Mouse (Mus musculus) c-Kit-positive CD71-negative TER-119-negative erythroid progenitor cells, embryonic 14.5 days (primary cell): ENCODE measurements around the gene Rcor3.

Experiments used
- DNase-seq: peaks from one replicate; pipeline ENCODE4 v3.0.0-alpha.2; 2013; ENCODE audit warnings: low read depth

Rcor3 gene

GRCm38 (mm10) chr1:192137926-192138910 lies at the start of gene Rcor3:
Gene Rcor3, minus strand, starts transcription at chr1:192138062.
- DNase-seq: peak; percentile 45

GRCm38 (mm10) chr1:192181696-192182257 lies 43.9 kb upstream of the Rcor3 start:
- DNase-seq: no peak

DNA sequence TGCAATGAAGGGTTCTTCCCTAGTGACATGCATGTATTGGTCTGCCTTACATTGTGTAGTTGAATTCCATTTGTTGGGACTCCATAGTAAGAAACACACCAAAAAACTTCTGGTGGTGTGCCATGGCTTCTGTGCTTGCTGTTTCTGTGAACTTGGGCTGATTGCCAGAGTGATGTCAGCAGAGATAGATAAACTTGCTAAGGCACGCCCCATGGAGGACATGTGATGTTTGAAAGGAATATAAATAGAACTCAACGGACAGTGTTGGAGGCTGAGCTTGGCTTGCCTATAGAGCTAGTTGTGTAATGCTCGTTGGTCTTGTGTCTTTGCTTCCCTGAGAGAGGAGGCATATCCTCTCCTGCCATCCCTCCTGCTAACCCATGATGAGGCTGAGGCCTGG lies 42.0 kb upstream of the Rcor3 start:
- DNase-seq: no peak

- DNase-seq: no peak
Observed at GRCm38 (mm10) chr1:192171477-192171876, 33.6 kb upstream of the Rcor3 start.

DNA sequence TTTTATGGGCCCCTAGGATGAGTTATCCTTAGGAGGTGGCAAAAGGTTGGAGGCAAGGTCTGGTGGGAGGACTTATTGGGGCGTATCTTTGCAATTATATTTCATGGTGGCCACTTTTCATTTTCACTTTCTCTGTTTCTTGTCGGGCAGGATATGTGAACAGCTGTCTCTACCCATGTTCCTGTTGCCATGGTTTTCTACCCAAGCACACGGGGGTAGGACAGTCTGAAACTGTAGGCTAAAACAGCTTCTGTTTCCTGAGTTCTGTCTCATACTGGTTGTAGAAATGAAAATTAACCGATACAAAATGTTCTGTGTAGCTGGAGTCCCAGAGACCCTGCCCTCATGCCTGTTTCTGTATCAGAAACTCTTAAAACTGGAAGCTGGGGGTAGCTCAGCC lies 13.3 kb upstream of the Rcor3 start:
- no peak for DNase-seq

DNA sequence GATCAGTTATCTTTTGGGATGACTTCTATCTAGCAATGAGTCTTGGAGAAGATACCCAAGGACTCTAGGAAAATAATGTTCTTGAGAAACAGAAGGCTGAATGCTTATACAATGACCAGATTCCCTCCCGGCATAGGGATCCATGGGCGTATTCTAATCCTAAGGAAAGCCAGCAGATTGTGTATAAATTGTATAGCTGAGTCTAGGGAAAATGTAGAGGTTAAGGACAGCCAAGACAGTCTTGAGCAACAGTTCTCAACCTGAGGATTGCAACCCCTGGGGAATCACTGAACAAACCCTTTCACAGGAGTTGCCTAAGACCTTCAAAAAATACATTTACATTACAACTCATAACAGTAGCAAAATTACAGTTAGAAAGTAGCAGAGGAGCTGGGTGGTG lies 2.5 kb upstream of the Rcor3 start:
- DNase-seq: no peak

- peak; percentile 12 for DNase-seq
Observed at GRCm38 (mm10) chr1:192137291-192137925, 454 bp downstream of the Rcor3 start.

GRCm38 (mm10) chr1:192136561-192137290 lies 1.1 kb downstream of the Rcor3 start:
- peak; percentile 63 for DNase-seq

GRCm38 (mm10) chr1:192130202-192130601 lies 7.7 kb downstream of the Rcor3 start:
- DNase-seq: no peak

GRCm38 (mm10) chr1:192128343-192128742 lies 9.5 kb downstream of the Rcor3 start:
- DNase-seq: no peak

- no peak for DNase-seq
Observed at GRCm38 (mm10) chr1:192125761-192126160, 12.1 kb downstream of the Rcor3 start.

- no peak for DNase-seq
Observed at GRCm38 (mm10) chr1:192116262-192116661, 21.6 kb downstream of the Rcor3 start.

DNA sequence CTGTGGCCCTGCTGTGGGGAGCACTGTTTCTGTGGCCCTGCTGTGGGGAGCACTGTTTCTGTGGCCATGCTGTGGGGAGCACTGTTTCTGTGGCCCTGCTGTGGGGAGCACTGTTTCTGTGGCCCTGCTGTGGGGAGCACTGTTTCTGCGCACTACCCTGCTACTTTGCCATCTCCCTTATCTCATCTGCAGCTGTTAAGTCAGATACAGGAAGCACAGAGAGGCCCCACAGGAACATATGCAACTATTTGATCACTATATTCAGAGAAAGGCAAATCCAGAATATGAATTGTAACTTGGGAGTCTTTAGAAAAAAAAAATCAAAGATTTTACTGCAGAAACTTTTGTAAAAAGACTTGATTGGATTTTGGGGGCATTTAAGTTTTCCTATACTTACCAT lies 22.5 kb downstream of the Rcor3 start:
- DNase-seq: no peak

GRCm38 (mm10) chr1:192109169-192109568 lies 28.7 kb downstream of the Rcor3 start:
- no peak for DNase-seq

DNA sequence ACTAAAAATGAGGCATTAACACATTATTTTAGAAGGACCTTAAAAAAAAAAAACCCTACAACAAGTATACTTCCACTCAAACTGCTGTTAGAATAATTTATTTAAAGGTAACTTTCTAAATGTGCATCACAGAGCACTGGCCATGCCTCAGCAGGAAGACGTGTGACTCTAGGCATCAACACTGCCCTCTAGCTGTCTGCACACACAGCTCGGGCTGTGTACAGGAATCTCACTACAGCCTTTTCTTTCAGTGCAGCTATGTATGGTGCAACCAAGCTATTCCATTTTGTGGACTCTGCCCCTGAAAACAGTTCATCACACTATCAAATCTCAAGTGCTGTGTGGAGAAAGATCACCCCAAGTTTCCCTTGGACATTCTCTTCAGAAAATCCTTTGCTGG lies 30.5 kb downstream of the Rcor3 start:
- DNase-seq: no peak

DNA sequence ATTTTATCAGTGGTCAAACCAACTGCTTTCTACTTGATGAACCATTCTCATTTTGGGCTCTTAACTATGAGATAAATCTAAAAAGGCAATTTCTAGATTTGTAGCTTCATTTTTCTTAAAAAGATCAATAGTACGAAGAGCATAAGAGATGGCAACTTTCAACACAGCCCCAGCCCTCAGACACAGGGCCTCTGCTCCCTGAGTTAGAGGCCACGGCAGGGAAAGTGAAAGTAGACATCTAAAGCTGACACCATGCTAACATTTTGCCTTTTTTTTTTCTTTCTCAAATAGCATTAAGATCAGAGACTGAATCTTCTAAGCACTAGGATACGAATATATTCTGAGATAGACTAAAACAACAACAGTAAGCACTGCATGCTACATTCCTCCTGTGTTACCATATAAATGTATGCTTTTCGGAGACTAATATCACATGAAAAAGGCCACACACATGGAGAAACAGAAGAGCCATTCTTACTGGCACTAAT lies 31.9 kb downstream of the Rcor3 start:
- no peak for DNase-seq

DNA sequence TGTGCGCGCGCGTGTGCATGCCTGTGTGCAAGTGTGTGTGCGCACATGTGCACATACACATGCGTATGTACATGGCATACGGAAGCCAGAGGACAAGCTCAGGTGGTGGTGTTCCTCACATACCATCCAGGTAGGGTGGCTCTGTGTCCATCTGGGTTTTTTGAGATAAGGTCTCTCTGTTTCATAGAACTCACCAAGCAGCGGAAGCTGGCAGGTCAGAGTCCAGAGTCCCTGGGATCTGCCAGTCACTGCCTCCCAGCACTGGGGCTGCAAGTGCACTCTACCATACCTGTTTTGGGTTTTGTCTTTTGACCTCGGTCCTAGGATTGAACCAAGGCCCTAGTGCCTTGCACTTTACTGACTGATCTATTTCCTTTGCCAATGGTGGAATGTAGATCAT lies 33.8 kb downstream of the Rcor3 start:
- no peak for DNase-seq

DNA sequence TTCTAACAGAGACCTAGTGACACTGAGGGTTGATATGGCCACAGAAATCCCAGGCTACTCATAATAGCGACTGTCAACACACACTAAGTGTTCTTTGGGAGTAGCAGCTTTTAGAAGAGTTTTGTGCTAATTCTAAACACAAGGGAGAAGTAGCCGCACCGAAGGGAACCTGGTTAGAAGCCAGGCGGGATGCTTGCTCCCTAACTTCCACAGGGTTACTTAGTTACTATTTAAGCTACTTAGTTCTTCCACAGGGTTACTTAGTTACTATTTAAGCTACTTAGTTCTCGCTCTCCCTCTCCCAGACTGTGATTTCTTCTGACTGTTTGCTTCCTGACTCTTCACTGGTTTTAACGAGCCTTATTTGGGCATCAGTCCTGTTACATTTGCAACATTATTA lies 34.7 kb downstream of the Rcor3 start:
- DNase-seq: no peak

DNA sequence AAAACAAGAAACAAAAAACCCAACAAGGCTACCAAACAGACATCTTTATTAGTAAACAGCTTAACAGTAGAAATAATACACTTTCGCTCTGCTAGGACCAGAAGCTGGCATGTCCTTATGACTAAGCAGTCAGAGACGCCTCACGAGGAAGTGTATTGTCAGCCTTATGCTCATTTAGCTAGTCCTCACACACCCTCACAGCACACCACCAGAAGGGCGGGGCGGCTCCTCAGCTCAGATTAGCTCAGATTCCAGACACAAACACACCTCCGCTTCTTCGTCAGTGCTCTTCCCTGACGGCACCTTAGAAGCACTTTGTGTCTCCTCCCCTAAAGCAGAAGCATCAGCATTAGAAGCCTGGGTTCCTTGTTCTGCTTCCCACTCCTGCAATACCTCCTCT lies 36.5 kb downstream of the Rcor3 start:
- no peak for DNase-seq

DNA sequence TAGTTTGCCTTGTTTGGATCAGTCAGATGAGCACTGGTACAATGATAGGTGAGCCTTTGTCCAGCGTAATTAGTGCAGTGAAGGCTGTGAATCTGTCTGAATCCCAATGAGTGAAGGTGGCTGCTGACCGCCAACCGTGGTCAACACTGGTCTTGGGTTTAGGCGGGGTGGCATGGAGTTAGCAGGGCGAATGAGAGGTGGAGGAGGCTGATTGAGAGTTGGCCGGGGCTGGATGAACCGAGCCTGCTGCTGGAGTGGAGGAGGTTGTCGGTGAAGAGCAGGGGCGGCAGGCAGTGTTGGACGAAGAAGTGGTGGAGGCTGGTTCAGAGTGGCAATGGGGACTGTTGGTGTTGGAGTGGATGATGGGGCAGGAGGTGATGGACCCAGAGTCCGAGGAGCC lies 37.1 kb downstream of the Rcor3 start:
- DNase-seq: no peak

DNA sequence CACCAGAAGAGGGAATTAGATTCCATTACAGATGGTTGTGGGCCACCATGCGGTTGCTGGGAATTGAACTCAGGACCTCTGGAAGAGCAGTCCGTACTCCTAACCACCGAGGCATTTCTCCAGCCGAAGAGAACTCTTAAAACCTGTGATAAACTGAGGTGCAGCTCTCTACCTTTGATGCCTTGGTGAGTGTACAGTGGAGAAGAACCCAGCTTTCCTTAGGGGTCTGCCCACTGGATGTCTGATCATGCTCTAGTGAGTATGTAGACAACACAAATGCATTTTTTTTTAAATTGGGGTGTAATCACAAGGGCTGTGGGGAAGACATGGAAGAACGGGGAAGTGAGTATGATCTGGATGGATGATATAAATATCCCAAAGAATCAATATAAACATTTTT lies 42.2 kb downstream of the Rcor3 start:
- DNase-seq: no peak
